Mouse (Mus musculus): ENCODE measurements around the gene Ppp1r37.

- TF ChIP-seq MAFK (IDR thresholded peaks at IDR 0.05; ENCODE audit: insufficient read depth, low read depth, low read length) = no peak
- no peak for TF ChIP-seq HCFC1 (IDR thresholded peaks at IDR 0.05; ENCODE audit: borderline replicate concordance, insufficient read depth, low read length)
These were observed 38.3 kb downstream of the Ppp1r37 start for GRCm38 (mm10) chr7:19524420-19525104.
